Comparison of ENCODE assay signal across 10 mouse cellular contexts in the genomic region with DNA sequence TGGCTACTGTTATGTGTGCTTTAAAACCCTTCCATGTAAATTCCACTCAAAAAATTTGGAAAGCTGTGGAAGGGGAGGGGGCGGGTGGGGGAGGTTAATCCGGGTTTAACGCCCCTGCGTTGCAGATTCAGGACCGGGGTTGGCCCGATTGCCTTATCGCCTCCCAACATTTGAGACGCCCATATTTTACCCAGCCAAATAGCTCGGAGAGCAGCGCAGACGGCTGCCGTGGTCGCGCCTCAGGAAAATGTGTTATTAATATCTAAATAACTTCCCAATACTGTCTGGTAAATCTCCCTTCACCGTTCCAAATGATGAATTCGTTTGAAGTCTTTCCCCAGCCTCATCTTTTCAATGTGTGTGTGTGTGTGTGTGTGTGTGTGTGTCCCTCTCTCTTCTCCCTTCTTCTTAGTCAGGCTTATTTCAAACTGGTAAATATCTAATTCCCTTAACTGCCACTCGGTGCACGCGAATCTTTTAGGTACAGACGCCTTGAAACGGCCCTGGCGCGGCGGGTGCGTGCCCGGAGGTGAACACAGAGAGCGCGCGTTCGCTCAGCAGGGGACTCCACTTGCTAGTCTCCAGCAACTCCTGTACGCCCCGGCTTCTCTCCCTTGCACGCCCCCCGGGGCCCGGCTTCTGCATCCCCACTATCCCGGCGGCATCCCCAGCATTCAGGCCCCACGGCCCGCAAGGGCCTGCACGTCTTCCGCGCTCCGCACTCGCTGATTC. TPM values are rescaled to one million over a fixed set of nuclear protein-coding genes. Genes with fewer than 3 reads are reported as not detected.
DNase-seq lines count a peak whose midpoint lies in the region; ATAC-seq and TF ChIP-seq lines count a peak whose summit lies in the region.
"Had no signal": no experiment of that assay in that cellular context is flagged by ENCODE, and none has a peak within 500 bp of the region (broad histone marks: within the 10 kb centered on the region; RNA-seq: fewer than 3 reads in every experiment).

No protein-coding gene starts in this region.

- H3K27ac ChIP-seq in thymus, adult 2 months (ENCODE audit: control insufficient read depth, insufficient read depth, low read length), result no peak overlapping the region
- H3K27ac ChIP-seq in forebrain, embryonic 10.5 days, result peak overlapping the region; percentile 82
- no peak overlapping the region for H3K27ac ChIP-seq in limb, embryonic 12.5 days
- H3K27ac ChIP-seq in neural tube, embryonic 14.5 days (ENCODE audit: low read depth, low read length), result no peak overlapping the region

- no peaks in the 10 kb centered on the region for H3K36me3 ChIP-seq in thymus, adult 2 months (ENCODE audit: control insufficient read depth, insufficient read depth, low read length)
- H3K36me3 ChIP-seq in forebrain, embryonic 10.5 days (replicated peaks), result no peaks in the 10 kb centered on the region
- H3K36me3 ChIP-seq in limb, embryonic 12.5 days, result no peaks in the 10 kb centered on the region
- H3K36me3 ChIP-seq in neural tube, embryonic 14.5 days (ENCODE audit: control insufficient read depth, insufficient read depth, low read length), result no peaks in the 10 kb centered on the region

- peak overlapping the region; percentile 23 for H3K4me2 ChIP-seq in limb, embryonic 12.5 days
- peak overlapping the region; percentile 40 for H3K4me2 ChIP-seq in neural tube, embryonic 14.5 days (ENCODE audit: low read depth, low read length)

- peaks cover 36% of the 10 kb centered on the region for H3K4me1 ChIP-seq in thymus, adult 2 months (replicated peaks; ENCODE audit: control insufficient read depth, insufficient read depth, low read length)
- peaks cover 97% of the 10 kb centered on the region for H3K4me1 ChIP-seq in forebrain, embryonic 10.5 days
- peaks cover 54% of the 10 kb centered on the region for H3K4me1 ChIP-seq in limb, embryonic 12.5 days (replicated peaks)
- peaks cover 12% of the 10 kb centered on the region for H3K4me1 ChIP-seq in neural tube, embryonic 14.5 days (ENCODE audit: control insufficient read depth, insufficient read depth, low read length)

- WGBS in thymus, adult 2 months, result 6% methylated on average over 44 of the region's 44 CpGs
- under 1% methylated on average over 44 of the region's 44 CpGs for WGBS in forebrain, embryonic 10.5 days
- under 1% methylated on average over 44 of the region's 44 CpGs for WGBS in limb, embryonic 12.5 days
- WGBS in neural tube, embryonic 14.5 days, result under 1% methylated on average over 44 of the region's 44 CpGs

- TF ChIP-seq CTCF in thymus, adult 2 months (IDR thresholded peaks at IDR 0.05; ENCODE audit: borderline replicate concordance, control insufficient read depth, extremely low read depth, insufficient read depth, low read length, poor library complexity), result no peak

- peak; percentile 28 for DNase-seq in thymus, adult 2 months
- no peak for DNase-seq in thymus, postnatal 25 days
- peak; percentile 60 for DNase-seq in forebrain, embryonic 10.5 days (ENCODE audit: extremely low spot score, low spot score)
- DNase-seq in right cerebral cortex, adult 2 months (ENCODE audit: low spot score in 2 of 2), result no peak
- DNase-seq in urinary bladder, postnatal 14 days (ENCODE audit: low spot score), result no peak
- DNase-seq in Muller cell, postnatal 12 days (ENCODE audit: inconsistent ontology term), result no peak
- DNase-seq: right cerebral cortex, postnatal 4 days had no signal

- no peaks in the 10 kb centered on the region for H3K9me3 ChIP-seq in forebrain, embryonic 10.5 days
- H3K9me3 ChIP-seq in limb, embryonic 12.5 days, result no peaks in the 10 kb centered on the region
- H3K9me3 ChIP-seq in neural tube, embryonic 14.5 days (ENCODE audit: control insufficient read depth, low read length), result no peaks in the 10 kb centered on the region

- peaks cover 67% of the 10 kb centered on the region for H3K27me3 ChIP-seq in thymus, adult 2 months (ENCODE audit: control insufficient read depth, insufficient read depth, low read length)
- H3K27me3 ChIP-seq in forebrain, embryonic 10.5 days (ENCODE audit: poor library complexity, severe bottlenecking), result peaks cover 100% of the 10 kb centered on the region
- H3K27me3 ChIP-seq in limb, embryonic 12.5 days, result peaks cover 100% of the 10 kb centered on the region
- peaks cover 31% of the 10 kb centered on the region for H3K27me3 ChIP-seq in neural tube, embryonic 14.5 days (ENCODE audit: control insufficient read depth, insufficient read depth, low read length)

- no peak for TF ChIP-seq POLR2A in thymus, adult 2 months (IDR thresholded peaks at IDR 0.05; ENCODE audit: control insufficient read depth, extremely low read depth, insufficient read depth, low read length, poor library complexity)

- no peak for ATAC-seq in limb, embryonic 12.5 days (ENCODE audit: insufficient number of reproducible peaks, insufficient read depth, low FRiP score, low TSS enrichment, low read depth)
- ATAC-seq in neural tube, embryonic 14.5 days (ENCODE audit: low read depth), result no peak

- no peak overlapping the region for H3K9ac ChIP-seq in limb, embryonic 12.5 days (replicated peaks)
- no peak overlapping the region for H3K9ac ChIP-seq in neural tube, embryonic 14.5 days (replicated peaks; ENCODE audit: low read depth, low read length)

- no peak overlapping the region for H3K4me3 ChIP-seq in thymus, adult 2 months (ENCODE audit: control insufficient read depth, insufficient read depth, low read length)
- H3K4me3 ChIP-seq in forebrain, embryonic 10.5 days, result peak overlapping the region; percentile 45
- no peak overlapping the region for H3K4me3 ChIP-seq in limb, embryonic 12.5 days (replicated peaks)
- H3K4me3 ChIP-seq in neural tube, embryonic 14.5 days (ENCODE audit: low read depth, low read length), result 0 out of 2 replicates have a peak overlapping the region, but pooled peaks have one; percentile 7

RNA-seq across cellular contexts. Expression of a gene that starts 10.0 kb away (rescaled TPM):
- 1.1 and 1.2 TPM in 2 replicates for polyA plus RNA-seq in thymus, adult 2 months (2012; rRNA removed)
- 2.2 and 2.4 TPM in 2 replicates for polyA plus RNA-seq in forebrain, embryonic 10.5 days (2016; fragmentation: Nextera tagmentation; extraction: Ambion mirVana)
- 0.40 and 0.45 TPM in 2 replicates for polyA plus RNA-seq in limb, embryonic 12.5 days (2016; fragmentation: Nextera tagmentation; extraction: Ambion mirVana)
- 0.19 and 0.27 TPM in 2 replicates for polyA plus RNA-seq in neural tube, embryonic 14.5 days (2014; fragmentation: Nextera tagmentation; extraction: Ambion mirVana)
- polyA plus RNA-seq: urinary bladder, adult 2 months had no signal

Comparison
In these comparisons a context has a peak if more than half of its experiments do, and no peak if none do; other contexts are left out.
1. DNase-seq: peak in thymus, adult 2 months (single experiment) and forebrain, embryonic 10.5 days (single experiment); none in thymus, postnatal 25 days (single experiment), right cerebral cortex, adult 2 months (0 of 2), urinary bladder, postnatal 14 days (single experiment) and Muller cell, postnatal 12 days (single experiment).
2. H3K4me3 ChIP-seq: peak in forebrain, embryonic 10.5 days (single experiment) and neural tube, embryonic 14.5 days (single experiment); none in thymus, adult 2 months (single experiment) and limb, embryonic 12.5 days (single experiment).